Mouse (Mus musculus) midbrain, embryonic 14.5 days (tissue): ENCODE measurements around the gene Card10. TPM values are rescaled to one million over a fixed set of nuclear protein-coding genes. Genes with fewer than 3 reads are reported as not detected.

Source experiments
- ATAC-seq: fragments of 200-750 bp; cut with Nextera tagmentation; 2 replicates; pipeline ENCODE4 v1.8.0; 2017; ENCODE audit warnings: moderate number of reproducible peaks, moderate library complexity; ENCODE audit not compliant: low FRiP score, low TSS enrichment
- DNase-seq: peaks from one replicate; pipeline ENCODE4 v3.0.0-alpha.2; 2015
- H3K27ac ChIP-seq: fragments of 300-500 bp; sonication (generic); replicated peaks from 2 replicates; pipeline ENCODE4 v1.5.1; 2014; ENCODE audit warnings: mild to moderate bottlenecking, low read depth, low read length, moderate library complexity
- H3K27me3 ChIP-seq: fragments of 300-500 bp; sonication (generic); 2 replicates; pipeline ENCODE4 v1.6.1; 2014; ENCODE audit warnings: low read length, control low read depth, mixed read lengths; ENCODE audit not compliant: control insufficient read depth, insufficient read depth
- H3K36me3 ChIP-seq: fragments of 300-500 bp; sonication (generic); 2 replicates; pipeline ENCODE4 v1.6.1; 2014; ENCODE audit warnings: low read length, control low read depth; ENCODE audit not compliant: control insufficient read depth, insufficient read depth
- H3K4me1 ChIP-seq: fragments of 300-500 bp; sonication (generic); 2 replicates; pipeline ENCODE4 v1.6.1; 2014; ENCODE audit warnings: mild to moderate bottlenecking, antibody characterized with exemption, low read length, control low read depth; ENCODE audit not compliant: control insufficient read depth, insufficient read depth
- H3K4me2 ChIP-seq: fragments of 300-500 bp; sonication (generic); 2 replicates; pipeline ENCODE4 v1.6.1; 2014; ENCODE audit warnings: mild to moderate bottlenecking, low read length, moderate library complexity
- H3K4me3 ChIP-seq: fragments of 300-500 bp; sonication (generic); replicated peaks from 2 replicates; pipeline ENCODE4 v1.5.1; 2014; ENCODE audit warnings: low read depth, low read length
- H3K9ac ChIP-seq: fragments of 300-500 bp; sonication (generic); replicated peaks from 2 replicates; pipeline ENCODE4 v1.6.1; 2014; ENCODE audit warnings: mild to moderate bottlenecking, low read length, moderate library complexity
- H3K9me3 ChIP-seq: fragments of 300-500 bp; sonication (generic); 2 replicates; pipeline ENCODE4 v1.6.1; 2016; ENCODE audit warnings: low read length, control low read depth, mixed read lengths; ENCODE audit not compliant: control insufficient read depth
- WGBS: fragments of 180-500 bp; shearing (Covaris S2); extraction: QIAGEN DNeasy Blood & Tissue Kit; methylation state at CpG from one replicate; pipeline ENCODE4 v1.1.7; 2014; 5-methylcytosine and 5-hydroxymethylcytosine counted together
- polyA plus RNA-seq: library from polyadenylated mRNA; unstranded; fragments of >200 nt; fragmentation: Nextera tagmentation; extraction: Ambion mirVana; gene quantifications from 2 replicates; pipeline ENCODE4 v1.2.1, GENCODE M21; 2014

Card10 gene
- polyA plus RNA-seq, 1 experiment from 2014 or later, result 1.3 TPM

GRCm38 (mm10) chr15:78763704-78764103 is 39.1 kb downstream of the Card10 start:
- 78% methylated on average over 5 of the region's 5 CpGs for WGBS

DNA sequence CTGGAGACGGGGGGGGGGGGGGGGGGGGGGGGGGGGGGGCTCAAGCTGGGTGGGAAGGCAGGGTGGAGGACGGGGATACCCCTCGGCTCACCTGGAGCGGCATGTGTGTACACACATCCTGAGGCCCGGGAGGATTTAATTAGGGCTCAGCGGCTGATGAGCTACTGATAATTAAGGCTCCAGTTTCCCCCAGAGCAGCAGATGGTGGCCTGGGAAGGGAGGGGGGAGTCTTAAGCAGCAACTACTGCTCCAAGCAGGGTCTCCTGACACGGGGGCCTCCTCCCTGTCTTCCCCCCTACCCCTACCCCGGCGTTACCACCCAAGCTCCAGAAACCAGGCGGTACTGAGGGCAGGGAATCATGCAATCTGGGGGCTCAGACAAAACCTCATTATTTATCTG is 39.6 kb downstream of the Card10 start:
- Histone ChIP-seq H3K4me2 (no peak overlapping the region), H3K9me3 (no peaks in the 10 kb centered on the region), H3K27ac (peak overlapping the region; percentile 52; the same call in 1 of the 2 replicates), H3K4me1 (0 out of 2 replicates have a peak, but pooled peaks cover 7% of the 10 kb centered on the region), H3K27me3 (no peaks in the 10 kb centered on the region), H3K36me3 (no peaks in the 10 kb centered on the region), H3K9ac (no peak overlapping the region), H3K4me3 (no peak overlapping the region)
- 19% methylated on average over 10 of the region's 10 CpGs for WGBS
- ATAC-seq (no peak; the same call in 1 of the 2 replicates), DNase-seq (peak; percentile 64)

More at GRCm38 (mm10) chr15:78763704-78764103, 39.1 kb downstream of the Card10 start:
- H3K4me1 ChIP-seq, result 0 out of 2 replicates have a peak, but pooled peaks cover 7% of the 10 kb centered on the region
- no peaks in the 10 kb centered on the region for H3K9me3 ChIP-seq
- DNase-seq (no peak), ATAC-seq (no peak)
- H3K4me2 ChIP-seq, result no peak overlapping the region
- H3K9ac ChIP-seq, result no peak overlapping the region
- no peaks in the 10 kb centered on the region for H3K36me3 ChIP-seq
- H3K4me3 ChIP-seq, result no peak overlapping the region
- peak overlapping the region; percentile 52; the same call in 1 of the 2 replicates for H3K27ac ChIP-seq
- no peaks in the 10 kb centered on the region for H3K27me3 ChIP-seq

GRCm38 (mm10) chr15:78761112-78761511 is 41.7 kb downstream of the Card10 start:
- no peak for ATAC-seq
- Histone ChIP-seq H3K4me2 (no peak overlapping the region), H3K9me3 (no peaks in the 10 kb centered on the region), H3K9ac (no peak overlapping the region), H3K27ac (no peak overlapping the region), H3K4me3 (no peak overlapping the region), H3K27me3 (no peaks in the 10 kb centered on the region), H3K36me3 (no peaks in the 10 kb centered on the region; the same call in 1 of the 2 replicates), H3K4me1 (0 out of 2 replicates have a peak, but pooled peaks cover 7% of the 10 kb centered on the region)
- DNase-seq, result no peak
- 81% methylated on average over 13 of the region's 13 CpGs for WGBS

GRCm38 (mm10) chr15:78758132-78758531 is 44.7 kb downstream of the Card10 start:
- WGBS, result 94% methylated on average over 6 of the region's 6 CpGs
- ATAC-seq, result no peak
- Histone ChIP-seq H3K36me3 (no peaks in the 10 kb centered on the region; the same call in 1 of the 2 replicates), H3K9ac (no peak overlapping the region), H3K27ac (no peak overlapping the region), H3K4me2 (no peak overlapping the region), H3K9me3 (no peaks in the 10 kb centered on the region), H3K27me3 (no peaks in the 10 kb centered on the region), H3K4me3 (no peak overlapping the region), H3K4me1 (peaks cover 4% of the 10 kb centered on the region; the same call in 1 of the 2 replicates)
- no peak for DNase-seq

DNA sequence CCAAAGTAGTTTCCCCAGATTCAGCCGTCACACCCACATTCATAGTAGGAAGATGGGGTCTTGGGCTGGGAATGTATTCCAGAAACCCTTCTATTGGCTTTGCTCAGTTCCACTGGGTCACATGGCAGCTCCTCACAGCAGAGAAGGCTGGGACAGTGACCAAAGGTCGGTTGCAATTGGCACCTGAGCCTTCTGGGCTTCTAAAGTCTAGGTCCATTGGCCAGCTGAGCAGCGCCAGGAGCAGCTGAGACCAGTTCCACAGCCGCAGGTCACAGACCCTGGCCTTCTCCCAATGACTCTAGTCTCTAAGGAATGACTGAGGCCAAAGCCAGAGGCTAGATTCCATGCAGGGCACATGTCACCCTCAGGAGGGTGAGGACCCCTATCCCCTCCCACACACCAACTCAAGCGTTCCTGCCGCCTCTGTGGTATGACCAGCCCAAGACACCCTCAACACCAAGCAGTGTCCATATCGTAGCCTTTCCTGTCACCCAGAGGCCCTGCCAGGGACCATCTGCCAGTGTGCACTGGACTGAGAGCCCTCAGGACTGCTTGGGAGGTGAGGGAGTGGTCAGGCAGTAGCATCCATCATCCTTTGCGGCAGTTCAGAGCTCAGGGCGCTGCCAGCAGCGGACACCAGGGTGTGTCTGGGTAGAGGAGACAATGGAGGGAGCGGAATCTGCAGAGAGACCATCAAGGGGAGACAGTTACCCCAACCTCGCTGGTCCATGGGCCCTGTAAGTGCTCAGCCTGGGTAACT is 46.7 kb downstream of the Card10 start:
- H3K4me2 ChIP-seq, result no peak overlapping the region
- WGBS, result 83% methylated on average over 12 of the region's 12 CpGs
- ATAC-seq (no peak), DNase-seq (no peak)
- H3K27ac ChIP-seq, result no peak overlapping the region
- no peak overlapping the region for H3K4me3 ChIP-seq
- no peaks in the 10 kb centered on the region; the same call in 1 of the 2 replicates for H3K36me3 ChIP-seq
- peaks cover 6% of the 10 kb centered on the region; the same call in 1 of the 2 replicates for H3K4me1 ChIP-seq
- H3K9ac ChIP-seq, result no peak overlapping the region
- H3K9me3 ChIP-seq, result no peaks in the 10 kb centered on the region
- H3K27me3 ChIP-seq, result no peaks in the 10 kb centered on the region

DNA sequence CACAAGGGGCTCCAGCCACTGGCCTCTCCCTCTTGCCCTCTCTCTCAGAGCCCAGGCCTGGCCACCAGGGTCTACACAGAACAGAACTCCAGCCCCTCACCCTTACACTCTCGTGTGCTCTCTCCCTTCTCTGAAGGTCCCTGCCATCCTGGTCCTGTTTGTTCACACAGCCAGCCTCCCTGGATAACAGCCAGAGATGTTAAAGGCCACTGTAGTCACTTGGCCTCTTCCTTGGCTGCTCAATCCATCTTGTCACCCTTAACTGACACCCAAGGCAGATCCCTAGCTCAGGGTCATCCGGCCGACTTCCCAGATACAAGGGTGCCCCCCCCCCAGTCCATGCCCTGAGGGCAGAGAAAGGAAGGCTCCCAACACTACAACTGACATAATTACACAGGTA is 47.6 kb downstream of the Card10 start:
- DNase-seq, result no peak
- peak overlapping the region; percentile 41; the same call in 1 of the 2 replicates for H3K27ac ChIP-seq
- no peak for ATAC-seq
- H3K4me2 ChIP-seq, result no peak overlapping the region
- no peaks in the 10 kb centered on the region; the same call in 1 of the 2 replicates for H3K36me3 ChIP-seq
- H3K9ac ChIP-seq, result no peak overlapping the region
- WGBS, result 69% methylated on average over 3 of the region's 3 CpGs
- H3K9me3 ChIP-seq, result no peaks in the 10 kb centered on the region
- no peak overlapping the region for H3K4me3 ChIP-seq
- peaks cover 14% of the 10 kb centered on the region; the same call in 1 of the 2 replicates for H3K4me1 ChIP-seq
- H3K27me3 ChIP-seq, result no peaks in the 10 kb centered on the region

DNA sequence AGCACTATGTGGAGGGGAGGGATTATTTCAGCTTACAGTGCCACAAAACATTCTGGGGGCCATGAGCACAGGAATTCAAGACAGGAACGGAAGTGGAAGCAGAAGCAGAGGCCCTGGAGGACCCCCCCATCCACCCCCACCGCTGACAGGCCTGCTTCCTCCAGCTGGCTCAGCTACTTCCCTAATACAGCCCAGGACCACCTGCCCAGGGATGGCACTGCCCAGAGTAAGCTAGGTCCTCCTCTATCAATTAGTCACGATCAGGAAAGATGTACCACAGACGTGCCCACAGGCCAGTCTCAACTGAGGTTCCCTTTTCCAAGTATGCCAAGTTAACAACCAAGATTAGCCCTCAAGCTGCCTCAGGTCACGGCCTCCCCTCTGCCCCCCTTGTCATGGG is 48.7 kb downstream of the Card10 start:
- Histone ChIP-seq H3K4me1 (peaks cover 14% of the 10 kb centered on the region; the same call in 1 of the 2 replicates), H3K4me3 (no peak overlapping the region), H3K27ac (no peak overlapping the region), H3K36me3 (no peaks in the 10 kb centered on the region; the same call in 1 of the 2 replicates), H3K9ac (no peak overlapping the region), H3K27me3 (no peaks in the 10 kb centered on the region), H3K9me3 (no peaks in the 10 kb centered on the region), H3K4me2 (no peak overlapping the region)
- ATAC-seq (no peak), DNase-seq (no peak)
- WGBS, result 63% methylated on average over 5 of the region's 5 CpGs

- no peak overlapping the region for H3K27ac ChIP-seq
- H3K4me2 ChIP-seq, result no peak overlapping the region
- H3K27me3 ChIP-seq, result no peaks in the 10 kb centered on the region
- ATAC-seq, result no peak
- no peak for DNase-seq
- no peak overlapping the region for H3K4me3 ChIP-seq
- H3K36me3 ChIP-seq, result no peaks in the 10 kb centered on the region; the same call in 1 of the 2 replicates
- H3K9me3 ChIP-seq, result no peaks in the 10 kb centered on the region
- peaks cover 14% of the 10 kb centered on the region; the same call in 1 of the 2 replicates for H3K4me1 ChIP-seq
- no peak overlapping the region for H3K9ac ChIP-seq
Observed at GRCm38 (mm10) chr15:78752991-78753390, 49.9 kb downstream of the Card10 start.
